Mouse (Mus musculus) CH12.LX (cell line): Measurements from ENCODE around the gene Lpin1.

ENCODE experiments used
- EP300 ChIP-seq: IDR thresholded peaks from 2 replicates; pipeline ENCODE4 v1.6.1; 2011; ENCODE audit warnings: low read length, improper control_type of control experiment
- NRF1 ChIP-seq: IDR thresholded peaks from 2 replicates; pipeline ENCODE4 v1.6.1; 2014; ENCODE audit warnings: low read depth, mild to moderate bottlenecking, inconsistent platforms, low read length, improper control_type of control experiment, moderate library complexity
- POLR2AphosphoS2 ChIP-seq: IDR thresholded peaks from 2 replicates; pipeline ENCODE4 v1.6.1; 2011; ENCODE audit warnings: low read depth, low read length, improper control_type of control experiment

GRCm38 (mm10) chr12:16533331-16533828 is 77.4 kb downstream of the Lpin1 start:
- TF ChIP-seq POLR2AphosphoS2 (no peak), EP300 (peak; percentile 46; the same call in 1 of the 2 replicates), NRF1 (peak; percentile 40; the same call in 1 of the 2 replicates)
